Mouse (Mus musculus) lung, embryonic 16.5 days (tissue): ENCODE data around the gene Fzd10. TPM values are rescaled to one million over a fixed set of nuclear protein-coding genes. Genes with fewer than 3 reads are reported as not detected.

ENCODE experiments used
- ATAC-seq: fragments of 200-750 bp; cut with Nextera tagmentation; 2 replicates; pipeline ENCODE4 v1.8.0; 2017; ENCODE audit warnings: low read depth, mild to moderate bottlenecking, moderate library complexity
- H3K27ac ChIP-seq: fragments of 300-500 bp; sonication (generic); 2 replicates; pipeline ENCODE4 v1.5.1; 2014; ENCODE audit warnings: mild to moderate bottlenecking, control low read depth, low read length
- H3K27me3 ChIP-seq: fragments of 300-500 bp; sonication (generic); 2 replicates; pipeline ENCODE4 v1.6.1; 2014; ENCODE audit warnings: low read depth, low read length, mixed read lengths; ENCODE audit not compliant: control insufficient read depth, insufficient read depth
- H3K36me3 ChIP-seq: fragments of 300-500 bp; sonication (generic); 2 replicates; pipeline ENCODE4 v1.6.1; 2014; ENCODE audit warnings: low read length; ENCODE audit not compliant: control insufficient read depth, insufficient read depth
- H3K4me1 ChIP-seq: fragments of 300-500 bp; sonication (generic); replicated peaks from 2 replicates; pipeline ENCODE4 v1.6.1; 2014; ENCODE audit warnings: low read length, mixed read lengths; ENCODE audit not compliant: control insufficient read depth, insufficient read depth
- H3K4me2 ChIP-seq: fragments of 300-500 bp; sonication (generic); 2 replicates; pipeline ENCODE4 v1.6.1; 2014; ENCODE audit warnings: low read depth, low read length, control low read depth
- H3K4me3 ChIP-seq: fragments of 300-500 bp; sonication (generic); 2 replicates; pipeline ENCODE4 v1.5.1; 2014; ENCODE audit warnings: mild to moderate bottlenecking, low read length, control low read depth
- H3K9ac ChIP-seq: fragments of 300-500 bp; sonication (generic); 2 replicates; pipeline ENCODE4 v1.6.1; 2014; ENCODE audit warnings: low read length, control low read depth
- H3K9me3 ChIP-seq: fragments of 300-500 bp; sonication (generic); 2 replicates; pipeline ENCODE4 v1.6.1; 2016; ENCODE audit warnings: low read length; ENCODE audit not compliant: control insufficient read depth
- WGBS: fragments of 180-500 bp; shearing (Covaris S2); extraction: QIAGEN DNeasy Blood & Tissue Kit; methylation state at CpG from one replicate; pipeline ENCODE4 v1.1.7; 2014; 5-methylcytosine and 5-hydroxymethylcytosine counted together
- polyA plus RNA-seq: library from polyadenylated mRNA; unstranded; fragments of >200 nt; fragmentation: Nextera tagmentation; extraction: Ambion mirVana; gene quantifications from 2 replicates; pipeline ENCODE4 v1.2.1, GENCODE M21; 2015

Gene Fzd10
- polyA plus RNA-seq, 1 experiment from 2014 or later: 0.79 TPM

DNA sequence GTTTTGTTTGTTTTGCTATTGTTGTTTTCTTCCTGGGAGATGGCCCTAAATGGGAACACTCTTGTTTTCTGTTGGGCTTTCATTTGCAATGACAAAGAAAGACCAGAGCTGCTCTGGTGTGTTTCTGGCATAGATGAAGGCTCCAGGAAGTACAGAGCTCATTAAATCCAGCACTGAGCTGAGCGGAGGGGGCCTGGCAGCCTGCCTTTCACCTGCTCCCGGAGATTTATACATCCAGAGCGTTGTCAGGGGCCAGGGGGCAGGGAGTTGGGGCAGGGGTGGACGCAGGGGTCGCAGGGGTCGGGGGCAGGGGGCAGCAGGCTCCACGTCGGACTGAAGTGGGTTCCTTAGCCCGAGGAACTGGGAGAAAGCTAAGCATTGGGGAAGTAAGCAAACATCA, 19.8 kb downstream of the Fzd10 start:
- ATAC-seq: no peak
- Histone ChIP-seq H3K27ac (no peak overlapping the region), H3K36me3 (no peaks in the 10 kb centered on the region), H3K27me3 (peaks cover 3% of the 10 kb centered on the region; the same call in 1 of the 2 replicates), H3K9me3 (peaks cover 3% of the 10 kb centered on the region; the same call in 1 of the 2 replicates), H3K4me3 (no peak overlapping the region), H3K9ac (no peak overlapping the region), H3K4me1 (no peaks in the 10 kb centered on the region), H3K4me2 (no peak overlapping the region)
- WGBS: 7% methylated on average over 9 of the region's 9 CpGs

DNA sequence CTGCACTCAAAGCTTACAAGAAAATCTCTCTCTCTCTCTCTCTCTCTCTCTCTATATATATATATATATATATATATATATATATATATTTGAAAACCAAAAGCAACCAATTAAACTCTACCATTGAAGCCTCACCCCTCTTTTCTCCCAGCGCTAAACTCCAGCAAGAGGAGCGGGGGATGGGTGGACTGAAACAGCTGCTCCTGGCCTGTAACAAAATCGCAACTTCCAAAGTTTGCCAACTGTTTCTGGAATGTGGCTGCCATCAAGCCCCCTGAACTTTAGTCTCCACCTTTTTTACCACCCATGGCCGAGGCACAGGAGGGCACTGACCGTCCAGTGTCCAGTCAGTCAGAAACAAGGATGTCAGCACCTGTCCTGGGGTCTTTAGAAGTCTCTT, 27.1 kb downstream of the Fzd10 start:
- no peak for ATAC-seq
- H3K27ac ChIP-seq: no peak overlapping the region
- 40% methylated on average over 5 of the region's 5 CpGs for WGBS

DNA sequence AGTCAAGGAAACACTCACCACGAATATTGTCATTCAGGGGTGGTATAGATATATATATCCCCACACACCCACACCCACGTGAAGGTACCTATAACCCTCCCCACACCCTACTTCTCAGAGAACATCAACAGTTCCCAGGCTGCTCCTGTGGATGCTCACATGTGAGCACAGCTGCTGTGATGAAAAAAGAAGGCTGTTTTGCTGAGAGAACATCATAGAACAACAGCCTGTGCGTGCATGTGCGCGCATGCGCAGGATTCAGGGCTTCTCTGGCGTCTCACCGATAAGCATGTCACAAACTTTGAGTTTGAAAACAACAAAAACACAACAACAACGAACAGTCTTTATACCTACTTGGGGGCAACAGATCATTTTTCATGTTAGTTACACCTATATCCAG, 36.0 kb downstream of the Fzd10 start:
- H3K9me3 ChIP-seq: no peaks in the 10 kb centered on the region
- 86% methylated on average over 9 of the region's 9 CpGs for WGBS
- H3K4me2 ChIP-seq: no peak overlapping the region
- no peak overlapping the region for H3K27ac ChIP-seq
- no peak overlapping the region for H3K9ac ChIP-seq
- no peak for ATAC-seq
- no peaks in the 10 kb centered on the region for H3K4me1 ChIP-seq
- H3K27me3 ChIP-seq: no peaks in the 10 kb centered on the region
- no peak overlapping the region for H3K4me3 ChIP-seq
- H3K36me3 ChIP-seq: no peaks in the 10 kb centered on the region

More for the DNA sequence above, 27.1 kb downstream of the Fzd10 start:
- peaks cover 3% of the 10 kb centered on the region; the same call in 1 of the 2 replicates for H3K9me3 ChIP-seq
- no peaks in the 10 kb centered on the region for H3K4me1 ChIP-seq
- H3K4me3 ChIP-seq: no peak overlapping the region
- H3K27me3 ChIP-seq: no peaks in the 10 kb centered on the region
- H3K4me2 ChIP-seq: no peak overlapping the region
- no peaks in the 10 kb centered on the region for H3K36me3 ChIP-seq
- no peak overlapping the region for H3K9ac ChIP-seq

DNA sequence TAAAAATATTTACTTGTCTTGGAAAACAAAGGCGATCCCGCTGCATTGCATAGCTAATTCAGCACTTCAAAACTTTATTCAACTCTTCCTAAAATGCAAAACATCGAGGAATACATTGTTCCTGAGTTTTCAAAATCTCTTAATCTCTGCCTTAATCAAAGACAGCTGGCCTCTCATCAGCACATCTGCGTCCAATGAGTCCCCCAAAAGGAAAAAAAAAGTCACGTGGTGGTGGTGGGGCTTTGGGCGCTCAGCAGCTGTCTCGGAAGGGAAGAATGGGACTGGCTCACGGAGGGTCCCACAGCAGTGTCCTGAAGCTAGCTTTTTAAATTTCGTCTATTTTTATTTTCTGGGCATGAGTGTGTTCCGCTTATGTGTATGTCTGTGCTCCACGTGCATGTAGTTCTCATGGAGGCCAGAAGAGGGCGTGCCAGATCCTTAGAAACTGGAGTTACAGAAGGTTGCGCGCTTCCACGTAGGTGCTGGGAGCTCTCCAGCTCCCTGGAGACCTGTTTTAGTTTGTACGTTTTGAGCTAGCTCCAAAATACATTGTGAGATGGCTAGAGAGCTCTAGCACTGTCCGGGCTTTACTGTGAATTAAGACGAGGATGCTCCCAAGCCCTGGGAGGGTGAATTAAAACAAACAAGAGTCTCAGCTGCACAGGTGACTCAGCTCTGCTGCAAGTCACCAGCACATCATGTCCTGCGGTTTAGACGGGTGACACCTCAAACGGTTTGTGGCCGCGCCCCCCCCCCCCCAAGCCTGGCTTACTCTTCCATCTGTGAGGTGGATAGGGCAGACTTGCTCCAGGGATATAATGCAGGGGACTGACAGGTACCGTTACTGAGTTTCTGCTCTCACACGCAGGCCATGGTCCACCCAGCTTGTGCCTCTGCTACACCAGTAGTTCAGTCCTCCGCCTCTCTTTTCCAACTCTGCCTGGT, 36.7 kb downstream of the Fzd10 start:
- no peaks in the 10 kb centered on the region for H3K4me1 ChIP-seq
- no peaks in the 10 kb centered on the region for H3K27me3 ChIP-seq
- H3K27ac ChIP-seq: no peak overlapping the region
- H3K9ac ChIP-seq: no peak overlapping the region
- no peak overlapping the region for H3K4me3 ChIP-seq
- H3K36me3 ChIP-seq: no peaks in the 10 kb centered on the region
- ATAC-seq: no peak
- no peak overlapping the region for H3K4me2 ChIP-seq
- no peaks in the 10 kb centered on the region for H3K9me3 ChIP-seq
- 86% methylated on average over 24 of the region's 26 CpGs for WGBS

DNA sequence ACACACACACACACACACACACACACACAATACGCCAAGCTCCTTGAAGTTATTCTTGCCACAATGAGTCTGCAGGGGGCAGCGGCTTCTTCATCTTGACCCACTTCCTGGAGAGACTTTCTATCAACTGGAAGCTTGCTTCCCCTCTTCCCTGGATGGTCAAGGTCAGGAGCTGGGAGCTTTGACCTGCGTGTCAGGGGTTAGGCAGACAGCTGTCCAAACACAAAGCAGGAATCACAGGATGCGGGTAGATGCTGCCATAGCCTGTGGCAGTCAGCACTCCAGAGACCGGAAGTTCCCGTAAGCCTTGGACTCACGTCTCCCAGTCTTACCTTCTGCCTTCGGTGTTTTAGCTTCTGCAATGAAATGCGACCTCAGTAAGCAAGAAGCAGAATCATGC, 38.1 kb downstream of the Fzd10 start:
- no peak for ATAC-seq
- no peaks in the 10 kb centered on the region for H3K4me1 ChIP-seq
- H3K27ac ChIP-seq: no peak overlapping the region
- H3K9me3 ChIP-seq: no peaks in the 10 kb centered on the region
- H3K27me3 ChIP-seq: no peaks in the 10 kb centered on the region
- H3K9ac ChIP-seq: no peak overlapping the region
- no peak overlapping the region for H3K4me2 ChIP-seq
- no peak overlapping the region for H3K4me3 ChIP-seq
- H3K36me3 ChIP-seq: no peaks in the 10 kb centered on the region
- WGBS: 44% methylated on average over 9 of the region's 9 CpGs

DNA sequence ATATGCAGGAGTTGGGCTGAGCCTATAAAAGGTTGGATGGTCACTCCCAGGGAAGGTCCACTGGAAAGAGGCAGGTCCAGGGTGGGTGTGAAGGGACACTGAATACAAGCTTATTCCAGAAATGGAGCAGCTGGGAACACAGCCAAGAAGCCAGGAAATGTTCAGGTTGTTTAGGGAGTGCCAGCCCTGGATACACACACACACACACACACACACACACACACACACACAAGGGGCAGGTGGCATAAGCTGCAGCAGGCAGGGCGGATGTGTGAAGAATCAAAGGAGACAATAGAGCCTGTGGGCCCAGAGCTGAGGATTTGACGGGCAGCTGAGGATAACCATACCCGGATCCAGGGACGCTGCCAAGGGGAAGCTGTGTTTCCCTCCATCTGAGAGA, 42.4 kb downstream of the Fzd10 start:
- Histone ChIP-seq H3K36me3 (no peaks in the 10 kb centered on the region), H3K4me3 (no peak overlapping the region), H3K4me1 (no peaks in the 10 kb centered on the region), H3K9ac (no peak overlapping the region), H3K9me3 (no peaks in the 10 kb centered on the region), H3K27me3 (no peaks in the 10 kb centered on the region), H3K4me2 (no peak overlapping the region), H3K27ac (no peak overlapping the region)
- WGBS: 67% methylated on average over 4 of the region's 4 CpGs
- peak; percentile 56 for ATAC-seq

DNA sequence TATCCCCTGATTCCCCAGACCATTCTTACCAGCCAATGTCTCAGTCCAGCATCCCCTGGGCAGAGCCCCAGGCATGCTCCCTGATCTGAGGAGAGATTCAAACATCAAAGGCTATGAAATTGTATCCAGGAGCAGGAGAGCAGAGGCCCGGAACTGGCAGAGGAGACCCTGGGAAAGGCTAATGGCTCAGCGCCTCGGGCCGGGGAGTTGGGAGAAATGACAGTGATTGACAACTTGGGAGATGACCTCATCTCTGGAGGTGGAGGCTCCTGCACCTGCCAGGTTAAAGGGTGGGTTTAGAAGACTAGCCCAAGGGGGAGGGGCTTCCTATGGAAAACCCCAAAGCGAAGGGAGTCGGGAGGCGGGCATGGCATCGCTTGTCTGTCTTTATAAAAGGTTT, 45.1 kb downstream of the Fzd10 start:
- no peak for ATAC-seq
- H3K27ac ChIP-seq: no peak overlapping the region
- H3K9ac ChIP-seq: no peak overlapping the region
- no peaks in the 10 kb centered on the region for H3K9me3 ChIP-seq
- WGBS: 52% methylated on average over 8 of the region's 8 CpGs
- H3K4me2 ChIP-seq: no peak overlapping the region
- no peaks in the 10 kb centered on the region for H3K36me3 ChIP-seq
- H3K27me3 ChIP-seq: no peaks in the 10 kb centered on the region
- no peaks in the 10 kb centered on the region for H3K4me1 ChIP-seq
- H3K4me3 ChIP-seq: no peak overlapping the region

- H3K9me3 ChIP-seq: no peaks in the 10 kb centered on the region
- H3K9ac ChIP-seq: no peak overlapping the region
- no peak overlapping the region for H3K27ac ChIP-seq
- no peak overlapping the region for H3K4me2 ChIP-seq
- ATAC-seq: no peak
- no peaks in the 10 kb centered on the region for H3K27me3 ChIP-seq
- no peak overlapping the region for H3K4me3 ChIP-seq
- 82% methylated on average over 5 of the region's 5 CpGs for WGBS
- H3K36me3 ChIP-seq: no peaks in the 10 kb centered on the region
- H3K4me1 ChIP-seq: no peaks in the 10 kb centered on the region
Measured at GRCm38 (mm10) chr5:128646286-128646685, 45.6 kb downstream of the Fzd10 start.

- no peak for ATAC-seq
- Histone ChIP-seq H3K27me3 (no peaks in the 10 kb centered on the region), H3K27ac (no peak overlapping the region), H3K4me1 (no peaks in the 10 kb centered on the region), H3K9ac (no peak overlapping the region), H3K4me2 (no peak overlapping the region), H3K4me3 (no peak overlapping the region), H3K9me3 (no peaks in the 10 kb centered on the region), H3K36me3 (no peaks in the 10 kb centered on the region)
- WGBS: 79% methylated on average over 10 of the region's 10 CpGs
Measured at GRCm38 (mm10) chr5:128647221-128647730, 46.6 kb downstream of the Fzd10 start.
